Comparison of ENCODE assay signal across 8 mouse cellular contexts in the genomic region with DNA sequence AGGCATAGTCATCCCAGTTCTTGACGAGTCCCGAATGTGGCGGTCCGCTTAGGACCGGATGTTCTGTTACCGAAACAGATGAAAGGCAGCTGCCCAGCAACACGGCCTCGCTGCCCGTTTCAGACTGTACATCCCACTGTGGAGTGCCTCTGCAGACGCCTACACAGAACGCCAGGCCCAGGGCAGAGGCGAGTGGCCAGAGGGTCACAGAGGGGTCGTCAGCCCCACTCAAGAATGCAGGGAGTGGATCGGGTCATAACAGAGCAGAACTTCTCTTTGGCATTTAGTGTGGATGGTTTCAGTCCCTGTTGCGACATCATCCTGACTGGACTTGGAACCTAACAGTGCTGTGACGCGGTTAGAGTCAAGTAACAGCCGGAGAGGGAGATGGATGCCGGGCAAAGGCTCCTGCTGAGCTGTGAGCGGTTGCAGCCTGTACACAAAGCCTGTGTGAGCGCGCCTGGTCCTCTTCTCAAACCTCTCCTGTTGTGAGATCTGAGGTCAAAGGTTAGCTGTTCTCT.
DNase-seq lines count a peak whose midpoint lies in the region; ATAC-seq and TF ChIP-seq lines count a peak whose summit lies in the region.

No protein-coding gene starts in this region.

- no peak for TF ChIP-seq POLR2A in small intestine, adult 2 months (IDR thresholded peaks at IDR 0.05; ENCODE audit: low read depth, low read length)

- H3K4me1 ChIP-seq in intestine, embryonic 16.5 days (ENCODE audit: control insufficient read depth, insufficient read depth, low read length), result peaks cover 12% of the 10 kb centered on the region
- peaks cover 13% of the 10 kb centered on the region; the same call in 1 of the 2 replicates for H3K4me1 ChIP-seq in liver, embryonic 15.5 days (replicated peaks)
- peaks cover 7% of the 10 kb centered on the region for H3K4me1 ChIP-seq in small intestine, adult 2 months (ENCODE audit: control insufficient read depth, insufficient read depth, insufficient read length, low read length)

- peak; percentile 45 for DNase-seq in R1 (ENCODE audit: low read depth, low spot score)
- DNase-seq in fibroblast of lung, adult 2 months (ENCODE audit: low read depth), result peak; percentile 67
- no peak for DNase-seq in right cerebral cortex, adult 18-20 months
- DNase-seq in frontal cortex, postnatal 10 days (ENCODE audit: low spot score in 2 of 2), result no peak

- no peak for TF ChIP-seq CTCF in small intestine, adult 2 months (IDR thresholded peaks at IDR 0.05; ENCODE audit: extremely low read depth, insufficient read length, insufficient replicate concordance, low read depth, low read length)

- no peak overlapping the region for H3K9ac ChIP-seq in intestine, embryonic 16.5 days (ENCODE audit: low read depth, low read length)
- no peak overlapping the region for H3K9ac ChIP-seq in liver, embryonic 15.5 days

- no peak overlapping the region for H3K4me3 ChIP-seq in intestine, embryonic 16.5 days (ENCODE audit: low read length)
- H3K4me3 ChIP-seq in liver, embryonic 15.5 days (replicated peaks), result no peak overlapping the region
- H3K4me3 ChIP-seq in small intestine, adult 2 months (ENCODE audit: low read depth, low read length), result no peak overlapping the region

- WGBS in intestine, embryonic 16.5 days, result 47% methylated on average over 22 of the region's 22 CpGs
- 67% methylated on average over 22 of the region's 22 CpGs for WGBS in liver, embryonic 15.5 days (ENCODE audit: insufficient replicate concordance)
- 55% methylated on average over 22 of the region's 22 CpGs for WGBS in small intestine, adult 2 months

- H3K27ac ChIP-seq in intestine, embryonic 16.5 days (ENCODE audit: low read length), result peak overlapping the region; percentile 68
- H3K27ac ChIP-seq in liver, embryonic 15.5 days (replicated peaks), result peak overlapping the region; percentile 38
- peak overlapping the region; percentile 76 for H3K27ac ChIP-seq in small intestine, adult 2 months (ENCODE audit: insufficient read depth, low read depth, low read length)

- H3K4me2 ChIP-seq in intestine, embryonic 16.5 days (ENCODE audit: low read depth, low read length), result no peak overlapping the region
- H3K4me2 ChIP-seq in liver, embryonic 15.5 days, result no peak overlapping the region

- peak; percentile 86 for ATAC-seq in intestine, embryonic 16.5 days
- ATAC-seq in liver, embryonic 15.5 days (ENCODE audit: insufficient read depth), result peak; percentile 63
- no peak for ATAC-seq in megakaryocyte-erythroid progenitor cell, adult 5-6 weeks (replicated peaks; ENCODE audit: low FRiP score, low TSS enrichment, poor library complexity, severe bottlenecking)

- H3K36me3 ChIP-seq in intestine, embryonic 16.5 days (ENCODE audit: control insufficient read depth, insufficient read depth, low read length), result no peaks in the 10 kb centered on the region
- no peaks in the 10 kb centered on the region for H3K36me3 ChIP-seq in liver, embryonic 15.5 days (replicated peaks)
- no peaks in the 10 kb centered on the region for H3K36me3 ChIP-seq in small intestine, adult 2 months (ENCODE audit: control insufficient read depth, insufficient read depth, low read length)

- no peaks in the 10 kb centered on the region for H3K9me3 ChIP-seq in intestine, embryonic 16.5 days (ENCODE audit: control insufficient read depth, low read length)
- H3K9me3 ChIP-seq in liver, embryonic 15.5 days (replicated peaks), result no peaks in the 10 kb centered on the region

- no peaks in the 10 kb centered on the region for H3K27me3 ChIP-seq in intestine, embryonic 16.5 days (replicated peaks; ENCODE audit: control insufficient read depth, insufficient read depth, low read length)
- H3K27me3 ChIP-seq in liver, embryonic 15.5 days, result no peaks in the 10 kb centered on the region
- no peaks in the 10 kb centered on the region for H3K27me3 ChIP-seq in small intestine, adult 2 months (ENCODE audit: control insufficient read depth, insufficient read depth, low read length)

Comparison
In these comparisons a context has a peak if more than half of its experiments do, and no peak if none do; other contexts are left out.
1. DNase-seq: peak in R1 (single experiment) and fibroblast of lung, adult 2 months (single experiment); none in right cerebral cortex, adult 18-20 months (single experiment) and frontal cortex, postnatal 10 days (0 of 2).
2. Peak in every context shown above with its lines, with median percentiles within 50 percentile points of each other: H3K27ac ChIP-seq.